Mouse (Mus musculus) kidney, adult 18-20 months (tissue): ENCODE measurements at regions not wholly inside any gene's neighbourhood (a gene's known extent, or its start where the extent isn't known, plus 50 kb on each side); places are given as distances from the start of the nearest gene placed in this dataset.

Experiments used
- DNase-seq: peaks from one replicate; pipeline ENCODE4 v3.0.0; 2021

GRCm38 (mm10) chr13:56021716-56022115, 114.4 kb downstream of the H2afy start:
- no peak for DNase-seq

- no peak for DNase-seq
Measured at GRCm38 (mm10) chr13:56014006-56014405, 122.2 kb downstream of the H2afy start.

GRCm38 (mm10) chr13:56010416-56010815, 125.7 kb downstream of the H2afy start:
- no peak for DNase-seq

- DNase-seq = no peak
Measured at GRCm38 (mm10) chr13:56006827-56007226, 129.3 kb downstream of the H2afy start.

- DNase-seq = no peak
Measured at GRCm38 (mm10) chr13:56005746-56006145, 130.4 kb downstream of the H2afy start.

- peak; percentile 16 for DNase-seq
Measured at GRCm38 (mm10) chr13:56003724-56004393, 132.3 kb downstream of the H2afy start.

GRCm38 (mm10) chr13:55995255-55995654, 140.9 kb downstream of the H2afy start:
- no peak for DNase-seq

GRCm38 (mm10) chr13:55994460-55994859, 141.7 kb downstream of the H2afy start:
- no peak for DNase-seq

- no peak for DNase-seq
Measured at GRCm38 (mm10) chr13:55992699-55993098, 143.5 kb downstream of the H2afy start.

- DNase-seq = no peak
Measured at GRCm38 (mm10) chr13:55991216-55991615, 144.9 kb downstream of the H2afy start.

- DNase-seq = no peak
Measured at GRCm38 (mm10) chr13:55990186-55990585, 146.0 kb downstream of the H2afy start.

GRCm38 (mm10) chr13:55989401-55989800, 146.8 kb downstream of the H2afy start:
- DNase-seq = no peak

- no peak for DNase-seq
Measured at GRCm38 (mm10) chr13:55985396-55985795, 149.4 kb upstream of the Pitx1 start.

- no peak for DNase-seq
Measured at GRCm38 (mm10) chr13:55984772-55985171, 148.8 kb upstream of the Pitx1 start.

GRCm38 (mm10) chr13:55983851-55984250, 147.9 kb upstream of the Pitx1 start:
- no peak for DNase-seq

GRCm38 (mm10) chr13:55981041-55981440, 145.0 kb upstream of the Pitx1 start:
- DNase-seq = no peak

- no peak for DNase-seq
Measured at GRCm38 (mm10) chr13:55977902-55978301, 141.9 kb upstream of the Pitx1 start.

GRCm38 (mm10) chr13:55976911-55977381, 141.0 kb upstream of the Pitx1 start:
- no peak for DNase-seq

GRCm38 (mm10) chr13:55974105-55974504, 138.1 kb upstream of the Pitx1 start:
- no peak for DNase-seq

- DNase-seq = no peak
Measured at GRCm38 (mm10) chr13:55970687-55971086, 134.7 kb upstream of the Pitx1 start.

GRCm38 (mm10) chr13:55969473-55969872, 133.5 kb upstream of the Pitx1 start:
- DNase-seq = no peak

GRCm38 (mm10) chr13:55967151-55967550, 131.2 kb upstream of the Pitx1 start:
- DNase-seq = no peak

GRCm38 (mm10) chr13:55963005-55963620, 127.1 kb upstream of the Pitx1 start:
- DNase-seq = peak; percentile 77

GRCm38 (mm10) chr13:55962254-55962866, 126.4 kb upstream of the Pitx1 start:
- no peak for DNase-seq
